Mouse (Mus musculus): ENCODE measurements around the gene Ceacam20. TPM values are rescaled to one million over a fixed set of nuclear protein-coding genes. Genes with fewer than 3 reads are reported as not detected.
"Not testable (repeated sequence)": the region's sequence is repeated elsewhere in the genome, so short reads cannot be mapped to it uniquely, and the experiment has no call there.

The Ceacam20 gene
- total RNA-seq, 2 experiments from 2014 or later, result not detected

- no peak for DNase-seq
Observed at GRCm38 (mm10) chr7:19948956-19949355, 16.3 kb upstream of the Ceacam20 start.

DNA sequence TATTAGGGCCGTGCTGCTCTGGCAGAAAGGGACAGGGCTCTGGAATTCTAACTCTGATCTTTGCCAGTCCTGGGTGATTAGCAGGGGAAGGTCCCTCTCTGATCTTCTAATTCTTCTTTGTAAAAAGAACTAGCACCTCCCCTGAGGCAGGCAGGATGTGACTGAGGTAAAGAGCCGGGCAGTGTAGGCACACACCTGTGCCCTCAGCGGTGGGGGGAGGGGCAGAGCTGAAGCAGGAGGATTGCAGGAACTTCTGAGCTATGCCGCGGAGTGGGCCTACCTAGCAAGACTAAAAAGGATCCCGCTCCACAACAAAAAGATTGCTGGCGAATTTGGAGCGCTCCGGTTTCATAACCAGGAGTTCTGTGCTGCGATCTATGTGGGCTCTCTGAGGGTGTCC is 15.2 kb upstream of the Ceacam20 start:
- DNase-seq, result no peak

- DNase-seq, result no peak
Observed at GRCm38 (mm10) chr7:19950589-19950988, 14.6 kb upstream of the Ceacam20 start, which contains the start of gene Igsf23. Gene Igsf23, minus strand, starts transcription at chr7:19950756.

- peak; percentile 75 to 76 for DNase-seq
Observed at GRCm38 (mm10) chr7:19952320-19952986, 12.8 kb upstream of the Ceacam20 start.

DNA sequence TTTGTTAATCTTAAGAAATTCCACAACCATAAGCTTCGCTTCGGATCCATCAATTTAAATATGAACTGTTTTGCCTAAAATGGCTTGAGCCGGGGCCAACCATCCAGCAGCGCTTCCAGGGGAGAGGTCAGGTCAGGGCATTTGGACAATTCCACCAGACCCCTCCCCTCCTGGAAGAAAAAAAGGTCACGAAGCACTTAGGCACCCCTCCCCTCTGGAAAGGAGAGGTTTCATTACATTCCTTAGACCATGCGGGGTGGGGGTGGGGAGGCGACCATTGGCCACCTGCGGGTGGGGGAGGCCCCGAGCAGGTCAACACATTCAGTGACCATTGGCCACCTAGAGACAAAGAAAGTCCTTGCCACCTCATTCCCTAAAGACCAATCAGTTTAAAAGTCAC is 12.2 kb upstream of the Ceacam20 start:
- no peak for DNase-seq

DNA sequence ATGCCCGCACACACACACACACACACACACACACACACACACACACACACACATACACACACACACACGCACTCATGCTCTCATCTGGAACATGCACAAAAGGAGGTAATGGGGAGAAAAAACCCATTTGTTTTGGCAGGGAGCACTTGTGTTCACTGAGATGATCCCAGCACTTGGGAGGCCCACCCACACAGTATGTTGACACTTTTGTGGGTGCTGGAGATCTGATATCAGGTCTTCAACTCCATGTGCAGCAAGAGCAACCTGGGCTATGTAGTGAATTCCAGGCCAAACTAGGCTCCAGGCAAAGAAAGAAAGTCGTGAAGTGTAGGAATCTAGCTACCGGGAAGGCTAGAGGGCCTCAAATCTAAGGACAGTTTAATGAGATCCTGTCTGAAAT is 9.4 kb upstream of the Ceacam20 start:
- DNase-seq, result no peak

GRCm38 (mm10) chr7:19956341-19956781 is 8.9 kb upstream of the Ceacam20 start:
- peak; percentile 88 for DNase-seq

- no peak for DNase-seq
Observed at GRCm38 (mm10) chr7:19962423-19962822, 2.8 kb upstream of the Ceacam20 start.

GRCm38 (mm10) chr7:19969106-19969505 is 3.9 kb downstream of the Ceacam20 start:
- no peak for DNase-seq

GRCm38 (mm10) chr7:19969541-19970090 is 4.4 kb downstream of the Ceacam20 start:
- DNase-seq, result no peak

DNA sequence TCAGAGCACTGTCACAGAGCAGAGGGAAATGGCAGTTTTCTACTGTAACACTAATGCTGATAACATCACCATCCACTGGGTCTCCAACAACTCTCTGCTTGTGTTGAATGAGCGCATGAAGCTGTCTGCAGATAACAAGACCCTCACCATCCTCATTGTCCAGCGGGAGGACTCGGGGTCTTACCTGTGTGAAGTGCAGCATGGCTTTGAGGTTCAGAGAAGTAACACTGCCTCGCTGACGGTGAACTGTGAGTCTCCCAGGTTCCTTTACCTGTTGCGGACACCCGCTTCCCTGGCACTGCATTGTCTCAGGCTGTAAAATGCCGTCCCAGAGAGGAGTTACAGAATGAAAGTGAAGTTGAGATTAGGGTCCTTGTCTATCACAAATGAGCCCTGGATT is 5.0 kb downstream of the Ceacam20 start:
- DNase-seq, result no peak

DNA sequence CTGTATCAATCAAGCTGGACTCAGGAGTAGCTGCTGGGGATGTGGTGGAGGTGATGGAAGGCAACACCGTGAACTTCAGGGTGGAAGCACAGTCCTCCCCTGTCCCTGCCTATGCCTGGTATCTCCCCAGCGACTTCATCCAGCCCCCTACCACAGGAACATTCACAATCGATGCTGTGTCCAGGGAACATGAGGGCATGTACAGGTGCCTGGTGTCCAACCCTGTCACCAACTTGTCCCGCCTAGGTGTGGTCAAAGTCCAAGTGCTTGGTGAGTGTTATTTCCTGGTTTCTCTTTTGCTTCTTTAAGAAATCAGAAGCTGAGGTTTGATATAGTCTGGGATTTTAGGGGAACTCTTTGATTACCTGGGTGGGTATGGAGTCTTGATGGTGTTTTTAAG is 6.3 kb downstream of the Ceacam20 start:
- DNase-seq, result no peak

DNA sequence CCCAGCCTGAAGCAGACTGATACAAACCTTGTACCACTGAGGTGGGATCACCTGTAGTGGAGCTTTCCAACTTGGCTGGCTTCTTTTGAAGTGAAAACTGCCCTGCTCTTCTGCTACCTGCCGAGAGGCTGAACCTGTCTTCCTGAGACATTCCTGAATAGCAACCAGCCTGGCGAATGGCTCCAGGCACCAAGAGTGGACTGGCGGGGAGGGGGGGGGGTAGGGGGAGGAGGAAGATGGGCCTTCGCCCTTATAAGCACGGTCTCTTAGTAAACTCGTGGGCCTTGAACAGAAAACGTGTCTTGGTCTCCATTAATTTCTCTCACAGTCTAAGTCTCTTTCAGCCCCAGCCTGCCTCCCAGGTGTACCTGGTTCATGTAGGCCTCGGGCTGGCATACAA is 26.0 kb downstream of the Ceacam20 start, which contains the start of gene Nlrp9b:
Gene Nlrp9b, plus strand, starts transcription at position 301 of the 400 bp plus-strand sequence.
- not testable (repeated sequence) for DNase-seq

DNA sequence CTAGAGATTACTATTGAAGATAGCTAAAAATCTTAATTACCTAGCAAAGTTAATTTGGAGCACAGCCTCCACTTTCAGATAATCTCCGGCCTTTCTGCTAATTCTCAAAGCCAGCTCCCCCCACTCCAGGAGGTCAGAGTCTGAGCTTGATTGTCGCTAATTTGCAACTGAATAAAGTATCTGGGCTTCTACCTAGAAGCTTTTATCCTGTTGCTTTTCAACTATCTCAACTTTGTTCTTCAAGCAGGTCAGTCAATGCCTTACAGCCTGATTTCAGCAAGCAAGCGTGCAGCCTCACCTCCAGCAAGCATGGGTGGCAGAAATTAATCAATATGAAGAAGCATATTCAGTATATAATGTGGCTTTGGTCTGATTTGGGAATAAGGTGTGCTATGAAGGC is 31.5 kb downstream of the Ceacam20 start:
- DNase-seq, result not testable (repeated sequence)

- no peak for DNase-seq
Observed at GRCm38 (mm10) chr7:20009987-20010386, 44.8 kb downstream of the Ceacam20 start.

Other genes starting within 250 kb of the Ceacam20 start
- gene Tomm40, start 250.0 kb upstream of the Ceacam20 start, total RNA-seq (2021), result 100 to 1,000 TPM; 124 to 135 TPM
- 100 to 1,000 TPM in 1 of 2 experiments, 10 to 100 TPM in 1; 70.0 to 115 TPM for gene Nectin2, start 214.9 kb upstream of the Ceacam20 start, total RNA-seq (2021)
- gene Bcam, start 194.4 kb upstream of the Ceacam20 start, total RNA-seq (2021), result 10 to 100 TPM; 43.5 to 53.8 TPM
- not detected for gene Cblc, start 168.6 kb upstream of the Ceacam20 start, total RNA-seq (2021)
- gene Bcl3, start 142.6 kb upstream of the Ceacam20 start, total RNA-seq (2021), result 10 to 100 TPM; 19.5 to 51.0 TPM
- gene Gm19345, start 113.4 kb upstream of the Ceacam20 start, total RNA-seq (2021), result under 1 TPM in 1 of 2 experiments, not detected in 1; 0.83 TPM
- not detected for gene Ceacam16, start 104.1 kb upstream of the Ceacam20 start, total RNA-seq (2021)
- not detected for gene Ceacam19, start 77.4 kb upstream of the Ceacam20 start, total RNA-seq (2021)
- 10 to 100 TPM; 28.8 to 33.7 TPM for gene Pvr, start 44.3 kb upstream of the Ceacam20 start, total RNA-seq (2021)
- not detected for gene Igsf23, start 14.7 kb upstream of the Ceacam20 start, total RNA-seq (2021)
- not detected for gene Nlrp9b, start 26.1 kb downstream of the Ceacam20 start, total RNA-seq (2021)
- gene Vmn1r91, start 134.3 kb downstream of the Ceacam20 start, total RNA-seq (2021), result not detected
- not detected for gene Gm16442, start 157.2 kb downstream of the Ceacam20 start, total RNA-seq (2021)
- gene Vmn1r93, start 173.7 kb downstream of the Ceacam20 start, total RNA-seq (2021), result not detected
- gene Vmn1r94, start 203.0 kb downstream of the Ceacam20 start, total RNA-seq (2021), result not detected
- not detected for gene Vmn1r95, start 228.3 kb downstream of the Ceacam20 start, total RNA-seq (2021)
- gene Gm6164, start 240.2 kb downstream of the Ceacam20 start, total RNA-seq (2021), result not detected